Mouse (Mus musculus) heart, postnatal 0 days (tissue): ENCODE measurements around the gene Gm21992.

Experiments
- CTCF ChIP-seq: IDR thresholded peaks from 2 replicates; pipeline ENCODE4 v1.5.1; 2016; ENCODE audit warnings: antibody characterized with exemption, control low read depth, low read depth
- EP300 ChIP-seq: IDR thresholded peaks from 2 replicates; pipeline ENCODE4 v1.6.1; 2016; ENCODE audit warnings: antibody characterized with exemption, low read depth

DNA sequence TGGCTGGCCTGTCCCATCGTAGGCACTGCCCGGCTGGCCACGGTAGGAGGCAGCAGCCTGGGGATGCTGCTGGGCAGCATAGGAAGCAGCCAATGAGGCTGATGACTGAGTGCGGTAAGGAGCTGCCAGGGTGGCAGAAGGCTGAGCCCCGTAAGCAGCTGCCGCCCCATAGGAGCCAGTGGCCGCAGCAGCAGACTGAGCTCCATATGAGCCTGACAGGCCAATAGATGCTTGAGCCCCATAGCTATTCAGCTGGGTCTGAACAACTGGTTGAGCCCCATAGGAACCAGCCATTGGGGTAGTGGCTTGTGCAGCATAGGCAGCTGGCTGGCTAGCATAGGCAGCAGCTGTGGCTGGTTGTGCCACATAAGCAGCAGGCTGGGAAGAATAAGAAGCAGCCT lies 8.7 kb downstream of the Gm21992 start:
- TF ChIP-seq CTCF (no peak), EP300 (no peak)
